Mouse (Mus musculus): Measurements from ENCODE around the gene Mcf2. TPM values are rescaled to one million over a fixed set of nuclear protein-coding genes. Genes with fewer than 3 reads are reported as not detected.

The Mcf2 gene
- total RNA-seq, 1 experiment from 2014 or later, result not detected

Other genes with a start within 250 kb of the Mcf2 start
- gene F9, start 179.6 kb downstream of the Mcf2 start, total RNA-seq (2017), result 0.70 and 0.74 TPM in 2 replicates

All from neutrophil, adult 5-6 weeks (primary cell).